Mouse (Mus musculus): ENCODE measurements at regions not wholly inside any gene's neighbourhood (a gene's known extent, or its start where the extent isn't known, plus 50 kb on each side); places are given as distances from the start of the nearest gene placed in this dataset.

DNA sequence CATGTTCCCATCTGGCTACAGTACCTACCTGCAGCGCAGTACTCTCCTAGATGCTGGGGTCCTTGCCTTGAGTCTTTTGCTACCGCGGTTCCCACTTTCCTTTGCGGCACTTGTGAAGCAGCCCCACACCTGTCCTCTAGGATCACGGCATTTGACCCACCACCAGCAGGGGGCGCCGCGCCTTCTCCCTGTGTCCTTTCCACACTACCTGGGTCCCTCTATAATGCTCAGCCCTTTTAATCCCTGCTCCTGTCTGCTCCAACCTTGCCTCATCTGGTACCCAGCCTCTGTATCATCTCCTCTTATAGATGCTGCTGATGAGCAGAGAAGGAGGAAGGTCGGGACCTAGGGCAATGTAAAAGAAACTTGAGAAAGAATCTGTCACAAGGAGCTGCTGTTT is 53.9 kb upstream of the Cachd1 start:
- peak; percentile 76 for TF ChIP-seq CTCF (IDR thresholded peaks at IDR 0.05)
- TF ChIP-seq EP300 (IDR thresholded peaks at IDR 0.05; ENCODE audit: insufficient read depth, low read depth, low read length), result no peak
- no peak for TF ChIP-seq POLR2A (IDR thresholded peaks at IDR 0.05; ENCODE audit: insufficient read depth, low read depth, low read length)

All from heart, adult 2 months (tissue).